Mouse (Mus musculus) thymus, adult 2 months (tissue): ENCODE data around the gene Dpp6. TPM values are rescaled to one million over a fixed set of nuclear protein-coding genes. Genes with fewer than 3 reads are reported as not detected.

Source experiments
- DNase-seq: peaks from one replicate; pipeline ENCODE4 v3.0.0; 2021
- H3K27ac ChIP-seq: fragments of 200-500 bp; 2 replicates; pipeline ENCODE4 v1.5.1; 2012; ENCODE audit warnings: low read length, control low read depth; ENCODE audit not compliant: control insufficient read depth, insufficient read depth
- H3K27me3 ChIP-seq: fragments of 200-500 bp; 2 replicates; pipeline ENCODE4 v1.6.1; 2012; ENCODE audit warnings: mild to moderate bottlenecking, low read length, moderate library complexity, mixed read lengths; ENCODE audit not compliant: control insufficient read depth, insufficient read depth
- H3K36me3 ChIP-seq: fragments of 200-500 bp; 2 replicates; pipeline ENCODE4 v1.6.1; 2012; ENCODE audit warnings: mild to moderate bottlenecking, low read length, moderate library complexity; ENCODE audit not compliant: control insufficient read depth, insufficient read depth
- H3K4me1 ChIP-seq: fragments of 200-500 bp; replicated peaks from 2 replicates; pipeline ENCODE4 v1.6.1; 2012; ENCODE audit warnings: low read length; ENCODE audit not compliant: control insufficient read depth, insufficient read depth
- H3K4me3 ChIP-seq: fragments of 200-500 bp; 2 replicates; pipeline ENCODE4 v1.5.1; 2012; ENCODE audit warnings: mild to moderate bottlenecking, low read length, control low read depth, moderate library complexity; ENCODE audit not compliant: control insufficient read depth, insufficient read depth
- CTCF ChIP-seq: fragments of 200-500 bp; IDR thresholded peaks from 2 replicates; pipeline ENCODE4 v1.5.1; 2012; ENCODE audit warnings: mild to moderate bottlenecking, control low read depth, low read length, moderate library complexity, borderline replicate concordance; ENCODE audit not compliant: control insufficient read depth, poor library complexity, insufficient read depth; ENCODE audit errors: extremely low read depth
- POLR2A ChIP-seq: fragments of 200-500 bp; IDR thresholded peaks from 2 replicates; pipeline ENCODE4 v1.6.1; 2012; ENCODE audit warnings: mild to moderate bottlenecking, low read length, control low read depth, moderate library complexity; ENCODE audit not compliant: control insufficient read depth, poor library complexity, insufficient read depth; ENCODE audit errors: extremely low read depth
- WGBS: fragments of 180-500 bp; shearing (Covaris S2); methylation state at CpG from one replicate; pipeline ENCODE4 v1.1.7; 2018; 5-methylcytosine and 5-hydroxymethylcytosine counted together
- polyA plus RNA-seq: library from polyadenylated mRNA; depleted of rRNA; stranded (reverse); fragments of >200 nt; gene quantifications from 2 replicates; pipeline ENCODE4 v1.2.3, GENCODE M21; 2012; rRNA removed

Gene Dpp6
- polyA plus RNA-seq = 4.8 and 5.4 TPM in 2 replicates

- WGBS = 17% methylated on average over 48 of the region's 48 CpGs
- H3K4me3 ChIP-seq = no peak within 1 kb of the TSS
- no peaks in the 10 kb centered on the region for H3K4me1 ChIP-seq
- no peaks in the 10 kb centered on the region for H3K27me3 ChIP-seq
- no peak within 1 kb of the TSS for H3K27ac ChIP-seq
- no peaks in the 10 kb centered on the region for H3K36me3 ChIP-seq
- DNase-seq = no peak
- TF ChIP-seq CTCF (no peak), POLR2A (no peak)
These were observed at the start of gene Dpp6 for GRCm38 (mm10) chr5:26816975-26817941. Gene Dpp6 (plus strand): TSS chr5:26817203.

GRCm38 (mm10) chr5:26783955-26784354 lies 33.0 kb upstream of the Dpp6 start:
- 89% methylated on average over 3 of the region's 3 CpGs for WGBS
- TF ChIP-seq CTCF (no peak), POLR2A (no peak)
- Histone ChIP-seq H3K27me3 (no peaks in the 10 kb centered on the region), H3K36me3 (no peaks in the 10 kb centered on the region), H3K27ac (no peak overlapping the region), H3K4me1 (no peaks in the 10 kb centered on the region), H3K4me3 (no peak overlapping the region)
- DNase-seq = no peak

DNA sequence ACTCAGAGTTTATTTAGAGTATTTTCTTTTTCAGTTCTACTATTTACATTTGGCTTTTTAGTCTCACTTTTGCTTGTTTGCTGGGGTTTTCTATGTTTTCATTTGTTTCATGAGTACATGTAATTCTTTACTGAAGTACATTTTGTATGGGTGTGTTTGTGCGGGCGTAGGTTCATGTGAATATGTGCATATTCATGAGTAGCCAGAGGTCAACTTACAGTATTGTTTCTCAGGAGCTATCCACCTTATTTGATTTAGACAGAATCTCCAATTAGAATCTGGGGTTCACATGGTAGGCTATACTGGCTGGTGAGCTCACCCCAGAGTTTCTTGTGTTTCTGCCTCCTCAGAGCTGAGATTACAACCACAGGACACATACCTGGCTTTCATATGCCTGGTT lies 21.5 kb upstream of the Dpp6 start:
- H3K4me3 ChIP-seq = no peak overlapping the region
- DNase-seq = no peak
- no peaks in the 10 kb centered on the region for H3K4me1 ChIP-seq
- no peaks in the 10 kb centered on the region for H3K36me3 ChIP-seq
- H3K27ac ChIP-seq = no peak overlapping the region
- WGBS = 97% methylated on average over 2 of the region's 2 CpGs
- H3K27me3 ChIP-seq = no peaks in the 10 kb centered on the region
- no peak for TF ChIP-seq CTCF

DNA sequence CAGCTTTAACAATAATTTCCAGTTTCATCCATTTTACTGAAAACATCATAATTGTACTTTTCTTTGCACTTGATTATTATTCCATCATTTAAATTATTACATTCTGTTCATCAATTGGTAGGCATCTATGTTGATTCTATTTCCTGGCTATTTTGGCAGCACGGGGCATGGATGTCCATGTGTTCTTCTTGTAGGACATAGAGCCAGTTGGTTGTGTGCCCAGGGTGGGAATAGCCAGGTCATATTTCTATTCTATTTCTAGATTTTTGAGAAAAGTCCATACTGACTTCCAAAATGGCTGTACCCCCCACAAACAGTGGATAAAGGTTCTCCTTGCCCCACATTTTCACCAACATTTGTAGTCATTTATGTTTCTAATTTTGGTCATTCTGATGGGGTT lies 19.0 kb downstream of the Dpp6 start:
- Histone ChIP-seq H3K27me3 (no peaks in the 10 kb centered on the region), H3K4me3 (no peak overlapping the region), H3K36me3 (no peaks in the 10 kb centered on the region), H3K4me1 (no peaks in the 10 kb centered on the region), H3K27ac (no peak overlapping the region)
- no peak for DNase-seq
- TF ChIP-seq CTCF (no peak), POLR2A (no peak)
- 92% methylated on average over 1 of the region's 1 CpGs for WGBS

DNA sequence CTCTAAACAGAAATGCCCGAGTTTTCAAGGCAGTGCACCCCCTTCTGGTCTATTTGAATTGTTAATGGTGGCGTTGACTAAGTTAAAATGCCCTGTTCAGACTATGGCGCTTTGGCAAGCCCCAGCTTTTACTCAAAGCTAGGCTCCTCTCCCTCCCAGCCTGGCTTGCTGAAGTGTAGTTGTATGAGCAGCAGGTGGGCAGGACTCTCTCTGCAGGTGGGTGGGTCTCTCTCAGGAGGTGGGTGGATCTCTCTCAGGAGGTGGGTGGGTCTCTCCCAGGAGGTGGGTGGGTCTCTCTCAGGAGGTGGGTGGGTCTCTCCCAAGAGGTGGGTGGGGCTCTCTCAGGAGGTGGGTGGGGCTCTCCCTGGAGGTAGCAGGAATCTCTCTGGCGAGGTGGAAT lies 24.1 kb downstream of the Dpp6 start:
- no peak for DNase-seq
- no peaks in the 10 kb centered on the region for H3K27me3 ChIP-seq
- 45% methylated on average over 4 of the region's 4 CpGs for WGBS

GRCm38 (mm10) chr5:26854746-26855145 lies 37.7 kb downstream of the Dpp6 start:
- 83% methylated on average over 4 of the region's 4 CpGs for WGBS
- Histone ChIP-seq H3K27me3 (no peaks in the 10 kb centered on the region), H3K4me1 (no peaks in the 10 kb centered on the region), H3K4me3 (no peak overlapping the region), H3K27ac (no peak overlapping the region), H3K36me3 (no peaks in the 10 kb centered on the region)
- no peak for DNase-seq
- TF ChIP-seq POLR2A (no peak), CTCF (no peak)

More for the DNA sequence above, 24.1 kb downstream of the Dpp6 start:
- Histone ChIP-seq H3K36me3 (no peaks in the 10 kb centered on the region), H3K27ac (no peak overlapping the region), H3K4me3 (no peak overlapping the region), H3K4me1 (no peaks in the 10 kb centered on the region)
- TF ChIP-seq POLR2A (no peak), CTCF (no peak)
